Mouse (Mus musculus) embryonic facial prominence, embryonic 14.5 days (tissue): ENCODE results near the gene Gm7030. TPM values are rescaled to one million over a fixed set of nuclear protein-coding genes. Genes with fewer than 3 reads are reported as not detected.
"Not testable (repeated sequence)": the region's sequence is repeated elsewhere in the genome, so short reads cannot be mapped to it uniquely, and the experiment has no call there.

Experiments
- ATAC-seq: fragments of 200-750 bp; cut with Nextera tagmentation; 2 replicates; pipeline ENCODE4 v1.8.0; 2017; ENCODE audit warnings: low read depth, moderate number of reproducible peaks, moderate TSS enrichment
- DNase-seq: peaks from one replicate; pipeline ENCODE4 v3.0.0-alpha.2; 2015; ENCODE audit warnings: low spot score
- H3K27ac ChIP-seq: fragments of 300-500 bp; sonication (generic); replicated peaks from 2 replicates; pipeline ENCODE4 v1.5.1; 2014; ENCODE audit warnings: low read depth, mild to moderate bottlenecking, low read length, moderate library complexity
- H3K27me3 ChIP-seq: fragments of 300-500 bp; sonication (generic); replicated peaks from 2 replicates; pipeline ENCODE4 v1.6.1; 2014; ENCODE audit warnings: low read length; ENCODE audit not compliant: control insufficient read depth, insufficient read depth
- H3K36me3 ChIP-seq: fragments of 300-500 bp; sonication (generic); 2 replicates; pipeline ENCODE4 v1.6.1; 2014; ENCODE audit warnings: low read length, mixed read lengths; ENCODE audit not compliant: control insufficient read depth, insufficient read depth
- H3K4me1 ChIP-seq: fragments of 300-500 bp; sonication (generic); 2 replicates; pipeline ENCODE4 v1.6.1; 2014; ENCODE audit warnings: antibody characterized with exemption, low read length; ENCODE audit not compliant: control insufficient read depth, insufficient read depth
- H3K4me2 ChIP-seq: fragments of 300-500 bp; sonication (generic); 2 replicates; pipeline ENCODE4 v1.6.1; 2014; ENCODE audit warnings: low read depth, mild to moderate bottlenecking, low read length, moderate library complexity, mixed read lengths
- H3K4me3 ChIP-seq: fragments of 300-500 bp; sonication (generic); 2 replicates; pipeline ENCODE4 v1.5.1; 2014; ENCODE audit warnings: low read depth, mild to moderate bottlenecking, low read length
- H3K9ac ChIP-seq: fragments of 300-500 bp; sonication (generic); 2 replicates; pipeline ENCODE4 v1.6.1; 2014; ENCODE audit warnings: low read depth, mild to moderate bottlenecking, low read length, moderate library complexity, mixed read lengths
- H3K9me3 ChIP-seq: fragments of 300-500 bp; sonication (generic); 2 replicates; pipeline ENCODE4 v1.6.1; 2016; ENCODE audit warnings: low read length; ENCODE audit not compliant: control insufficient read depth
- WGBS: fragments of 180-500 bp; shearing (Covaris S2); extraction: QIAGEN DNeasy Blood & Tissue Kit; methylation state at CpG from one replicate; pipeline ENCODE4 v1.1.7; 2014; 5-methylcytosine and 5-hydroxymethylcytosine counted together
- polyA plus RNA-seq: library from polyadenylated mRNA; unstranded; fragments of >200 nt; fragmentation: Nextera tagmentation; extraction: Ambion mirVana; gene quantifications from 2 replicates; pipeline ENCODE4 v1.2.1, GENCODE M21; 2014

Gm7030 gene
- polyA plus RNA-seq, 1 experiment from 2014 or later = not detected

DNA sequence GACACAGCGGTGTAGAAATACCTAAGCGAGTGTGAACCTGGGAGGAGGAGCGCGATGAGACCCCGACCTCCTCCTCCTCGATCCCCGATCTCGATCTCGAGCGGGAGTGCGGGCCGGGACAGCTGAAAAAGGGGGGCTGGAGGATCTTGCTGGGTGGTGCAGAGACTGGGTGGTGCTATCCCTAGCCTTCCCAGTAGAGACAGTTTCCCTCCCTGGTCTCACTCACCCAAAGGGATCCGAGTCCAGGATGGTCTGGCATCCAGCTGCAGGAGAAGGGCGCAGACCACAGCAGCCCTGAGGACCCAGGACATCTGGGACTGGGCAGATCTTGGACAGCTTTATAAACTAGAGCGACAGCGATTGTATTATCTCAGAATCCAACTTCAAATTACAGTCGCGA is 8.4 kb downstream of the Gm7030 start:
- Histone ChIP-seq H3K4me2 (peak overlapping the region; percentile 26), H3K27me3 (peaks cover 27% of the 10 kb centered on the region)
- not testable (repeated sequence) for ATAC-seq, H3K36me3 ChIP-seq, H3K9ac ChIP-seq, H3K9me3 ChIP-seq, DNase-seq, H3K27ac ChIP-seq, H3K4me1 ChIP-seq, H3K4me3 ChIP-seq
- 36% methylated on average over 18 of the region's 18 CpGs for WGBS

GRCm38 (mm10) chr17:36116545-36116944 is 12.7 kb downstream of the Gm7030 start:
- not testable (repeated sequence) for H3K9me3 ChIP-seq, H3K4me1 ChIP-seq, H3K4me3 ChIP-seq, H3K9ac ChIP-seq, ATAC-seq, H3K4me2 ChIP-seq, H3K27ac ChIP-seq, DNase-seq, H3K36me3 ChIP-seq
- 27% methylated on average over 3 of the region's 3 CpGs for WGBS
- peaks cover 22% of the 10 kb centered on the region for H3K27me3 ChIP-seq

- H3K36me3 ChIP-seq, H3K4me3 ChIP-seq, H3K9me3 ChIP-seq, H3K27ac ChIP-seq, H3K9ac ChIP-seq, ATAC-seq, H3K4me1 ChIP-seq, H3K4me2 ChIP-seq: not testable (repeated sequence)
- H3K27me3 ChIP-seq = peaks cover 20% of the 10 kb centered on the region
- 19% methylated on average over 6 of the region's 6 CpGs for WGBS
- peak; percentile 43 for DNase-seq
These were observed 15.1 kb downstream of the Gm7030 start for GRCm38 (mm10) chr17:36113979-36114593.

DNA sequence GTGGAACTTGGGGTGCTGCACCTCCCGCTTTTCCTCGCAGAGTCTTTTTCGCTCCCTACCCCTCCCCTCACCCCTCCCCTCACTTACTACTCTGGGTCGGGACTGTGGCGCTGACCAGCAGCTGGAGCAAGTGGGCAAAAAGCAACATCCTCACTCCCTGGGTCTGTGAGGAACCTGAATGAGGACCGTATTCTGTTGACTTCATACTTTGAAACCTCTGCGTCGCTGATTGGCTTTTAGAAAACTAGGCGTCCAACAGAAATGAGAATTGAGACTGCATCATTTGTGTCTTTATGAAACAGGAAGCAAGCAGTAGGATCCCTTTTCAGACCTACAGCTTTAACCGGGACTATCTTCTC is 17.7 kb downstream of the Gm7030 start:
- Histone ChIP-seq H3K27me3 (peaks cover 18% of the 10 kb centered on the region), H3K4me3 (peak overlapping the region; percentile 41), H3K4me2 (peak overlapping the region; percentile 79), H3K9ac (peak overlapping the region; percentile 48)
- DNase-seq = peak; percentile 65
- not testable (repeated sequence) for H3K36me3 ChIP-seq, H3K9me3 ChIP-seq, H3K4me1 ChIP-seq, H3K27ac ChIP-seq
- WGBS = under 1% methylated on average over 10 of the region's 10 CpGs
- ATAC-seq = peak; percentile 62

DNA sequence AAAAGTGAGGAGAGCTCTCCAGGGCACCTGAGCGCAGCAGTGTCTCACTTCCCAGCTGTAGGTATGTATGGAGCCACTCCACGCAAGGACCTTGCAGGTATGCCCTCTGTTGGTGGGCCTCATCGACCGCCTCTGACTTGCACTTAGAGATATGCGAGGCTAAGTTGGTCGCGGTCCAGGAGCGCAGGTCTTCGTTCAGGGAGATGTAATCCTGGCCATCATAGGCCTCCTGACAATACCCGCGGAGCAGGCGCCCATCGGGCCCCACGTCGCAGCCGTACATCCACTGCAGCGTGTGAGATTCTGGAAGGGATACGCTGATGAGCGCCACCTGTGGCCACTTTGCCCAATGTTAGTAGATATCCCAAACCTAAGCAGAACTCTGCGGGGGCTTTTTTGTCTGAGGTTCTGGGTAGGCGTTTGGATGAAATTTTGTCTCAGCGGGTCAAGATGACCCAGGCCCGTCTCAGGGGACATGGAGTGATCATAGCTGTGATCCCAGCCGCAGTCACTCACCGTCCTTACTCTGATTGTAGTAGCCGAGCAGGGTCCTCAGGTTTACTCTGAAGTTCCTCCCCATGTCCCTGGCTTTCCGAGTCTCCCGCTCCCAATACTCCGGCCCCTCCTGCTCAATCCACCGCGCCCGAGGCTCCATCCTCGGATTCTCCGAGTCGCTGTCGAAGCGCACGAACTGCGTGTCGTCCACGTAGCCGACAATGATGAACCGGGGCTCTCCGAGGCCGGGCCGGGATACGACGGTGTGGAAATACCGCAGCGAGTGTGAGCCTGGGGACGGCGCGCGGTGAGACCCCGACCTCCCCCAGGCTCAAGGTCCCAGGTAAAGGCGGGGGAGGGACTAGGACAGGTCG is 18.4 kb downstream of the Gm7030 start:
- Histone ChIP-seq H3K4me2 (peak overlapping the region; percentile 79), H3K9ac (peak overlapping the region; percentile 48), H3K27me3 (peaks cover 18% of the 10 kb centered on the region), H3K4me3 (peak overlapping the region; percentile 41)
- under 1% methylated on average over 53 of the region's 57 CpGs for WGBS
- not testable (repeated sequence) for H3K27ac ChIP-seq, H3K36me3 ChIP-seq, DNase-seq, H3K9me3 ChIP-seq, H3K4me1 ChIP-seq
- peak; percentile 79 for ATAC-seq

- H3K36me3 ChIP-seq, DNase-seq, H3K4me1 ChIP-seq, H3K9me3 ChIP-seq, H3K9ac ChIP-seq, H3K4me2 ChIP-seq, ATAC-seq, H3K4me3 ChIP-seq, H3K27ac ChIP-seq: not testable (repeated sequence)
- H3K27me3 ChIP-seq = peaks cover 18% of the 10 kb centered on the region
- 64% methylated on average over 3 of the region's 3 CpGs for WGBS
These were observed 19.1 kb downstream of the Gm7030 start for GRCm38 (mm10) chr17:36110129-36110528.

- not testable (repeated sequence) for H3K36me3 ChIP-seq, H3K9me3 ChIP-seq, ATAC-seq, H3K4me1 ChIP-seq, H3K4me3 ChIP-seq, H3K27me3 ChIP-seq, H3K9ac ChIP-seq, DNase-seq, H3K4me2 ChIP-seq, H3K27ac ChIP-seq
- 90% methylated on average over 11 of the region's 12 CpGs for WGBS
These were observed 27.1 kb downstream of the Gm7030 start for GRCm38 (mm10) chr17:36102091-36102490.

GRCm38 (mm10) chr17:36099603-36100002 is 29.6 kb downstream of the Gm7030 start:
- DNase-seq = not testable (repeated sequence)

More at GRCm38 (mm10) chr17:36099603-36100002, 29.6 kb downstream of the Gm7030 start:
- not testable (repeated sequence) for H3K27ac ChIP-seq, H3K9ac ChIP-seq, ATAC-seq, H3K27me3 ChIP-seq, H3K4me3 ChIP-seq, H3K4me2 ChIP-seq, H3K36me3 ChIP-seq, H3K9me3 ChIP-seq, H3K4me1 ChIP-seq
- WGBS = 48% methylated on average over 2 of the region's 2 CpGs
